Mouse (Mus musculus) small intestine, adult 2 months (tissue): ENCODE measurements around the gene Sdsl.

Experiments
- CTCF ChIP-seq: fragments of 200-500 bp; IDR thresholded peaks from 2 replicates; pipeline ENCODE4 v1.5.1; 2012; ENCODE audit warnings: low read depth, mild to moderate bottlenecking, control low read depth, inconsistent platforms, low read length, moderate library complexity, mixed read lengths; ENCODE audit not compliant: insufficient replicate concordance, insufficient read length; ENCODE audit errors: extremely low read depth
- POLR2A ChIP-seq: fragments of 200-500 bp; IDR thresholded peaks from 2 replicates; pipeline ENCODE4 v1.6.1; 2012; ENCODE audit warnings: low read depth, mild to moderate bottlenecking, control low read depth, inconsistent platforms, low read length, moderate library complexity

GRCm38 (mm10) chr5:120438469-120438868 is 34.1 kb downstream of the Sdsl start:
- TF ChIP-seq POLR2A: no peak
- TF ChIP-seq CTCF: no peak
